Mouse (Mus musculus): ENCODE data around the gene Cldnd1.

DNA sequence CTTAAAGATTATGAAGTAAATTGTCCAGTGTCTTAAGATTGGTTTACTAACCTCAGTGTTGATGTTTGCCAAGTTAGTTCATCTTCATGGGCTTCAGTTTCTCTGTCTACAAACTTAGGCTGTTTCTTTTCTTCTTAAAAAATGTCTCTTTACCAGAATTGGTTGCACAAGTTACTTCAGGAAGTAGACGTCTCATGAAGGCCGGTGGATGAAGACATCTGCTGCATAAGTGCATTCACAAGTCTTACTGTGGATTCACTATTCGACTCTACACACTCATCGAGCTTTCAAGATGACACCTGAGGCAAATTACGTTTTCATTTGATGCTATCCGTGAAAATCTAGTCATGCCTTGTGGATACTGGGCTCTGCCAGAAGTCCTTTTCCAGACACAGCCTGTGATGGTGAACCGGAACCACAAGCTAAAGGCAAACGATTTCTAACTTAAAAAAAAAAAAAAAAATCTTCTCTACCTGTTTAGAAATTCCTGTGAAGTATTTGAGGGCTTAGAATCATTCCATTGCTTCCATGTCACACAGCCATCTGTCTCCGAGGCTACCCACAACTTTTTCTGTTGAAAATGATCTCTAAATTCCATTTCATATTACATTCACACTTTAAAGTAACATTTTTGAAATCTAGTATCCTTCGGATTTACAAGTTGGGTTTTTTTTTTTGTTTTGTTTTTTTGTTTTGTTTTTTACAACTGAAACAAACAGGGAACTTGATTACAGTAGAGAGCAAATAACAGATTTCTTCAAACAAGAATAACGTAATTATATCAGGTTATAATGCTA is 832 bp upstream of the Cldnd1 start:
- TF ChIP-seq CTCF (IDR thresholded peaks at IDR 0.05; ENCODE audit: borderline replicate concordance, insufficient read depth, low read length) = no peak
- TF ChIP-seq POLR2A (IDR thresholded peaks at IDR 0.05; ENCODE audit: low read depth, low read length) = no peak
